Mouse (Mus musculus) heart, postnatal 0 days (tissue): ENCODE measurements around the gene Atp5e. TPM values are rescaled to one million over a fixed set of nuclear protein-coding genes. Genes with fewer than 3 reads are reported as not detected.
A peak's percentile ranks its signal among the peaks of the same experiment; 100 is the strongest.

Experiments used
- ATAC-seq: fragments of 200-750 bp; cut with Nextera tagmentation; 2 replicates; pipeline ENCODE4 v1.8.0; 2017; ENCODE audit warnings: low read depth, moderate number of reproducible peaks, moderate library complexity; ENCODE audit not compliant: insufficient read depth
- DNase-seq: peaks from one replicate; pipeline ENCODE4 v3.0.0-alpha.2; 2016; ENCODE audit warnings: low spot score
- H3K27ac ChIP-seq: fragments of 300-500 bp; sonication (generic); 2 replicates; pipeline ENCODE4 v1.5.1; 2014; ENCODE audit warnings: low read depth, mild to moderate bottlenecking
- H3K27me3 ChIP-seq: fragments of 300-500 bp; sonication (generic); 2 replicates; pipeline ENCODE4 v1.6.1; 2014; ENCODE audit warnings: low read length, mixed read lengths; ENCODE audit not compliant: control insufficient read depth, insufficient read depth
- H3K36me3 ChIP-seq: fragments of 300-500 bp; sonication (generic); replicated peaks from 2 replicates; pipeline ENCODE4 v1.6.1; 2014; ENCODE audit warnings: low read length, mixed read lengths; ENCODE audit not compliant: control insufficient read depth, insufficient read depth
- H3K4me1 ChIP-seq: fragments of 300-500 bp; sonication (generic); 2 replicates; pipeline ENCODE4 v1.6.1; 2014; ENCODE audit warnings: antibody characterized with exemption; ENCODE audit not compliant: control insufficient read depth, insufficient read depth
- H3K4me2 ChIP-seq: fragments of 300-500 bp; sonication (generic); 2 replicates; pipeline ENCODE4 v1.6.1; 2014; ENCODE audit warnings: low read depth, mild to moderate bottlenecking, low read length, moderate library complexity
- H3K4me3 ChIP-seq: fragments of 300-500 bp; sonication (generic); 2 replicates; pipeline ENCODE4 v1.5.1; 2014; ENCODE audit warnings: low read depth, low read length
- H3K9ac ChIP-seq: fragments of 300-500 bp; sonication (generic); replicated peaks from 2 replicates; pipeline ENCODE4 v1.6.1; 2014; ENCODE audit warnings: low read depth, low read length, mixed read lengths
- H3K9me3 ChIP-seq: fragments of 300-500 bp; sonication (generic); replicated peaks from 2 replicates; pipeline ENCODE4 v1.6.1; 2016; ENCODE audit warnings: low read length; ENCODE audit not compliant: control insufficient read depth
- CTCF ChIP-seq: IDR thresholded peaks from 2 replicates; pipeline ENCODE4 v1.5.1; 2016; ENCODE audit warnings: antibody characterized with exemption, control low read depth, low read depth
- EP300 ChIP-seq: IDR thresholded peaks from 2 replicates; pipeline ENCODE4 v1.6.1; 2016; ENCODE audit warnings: antibody characterized with exemption, low read depth
- WGBS: fragments of 180-500 bp; shearing (Covaris S2); extraction: QIAGEN DNeasy Blood & Tissue Kit; methylation state at CpG from one replicate; pipeline ENCODE4 v1.1.7; 2014; 5-methylcytosine and 5-hydroxymethylcytosine counted together
- polyA plus RNA-seq: library from polyadenylated mRNA; unstranded; fragments of >200 nt; fragmentation: Nextera tagmentation; extraction: Ambion mirVana; gene quantifications from 2 replicates; pipeline ENCODE4 v1.2.1, GENCODE M21; 2015
- total RNA-seq: library from RNA; depleted of rRNA; stranded (reverse); fragments of >200 nt; gene quantifications from 2 replicates; pipeline ENCODE4 v1.2.3, GENCODE M21; 2014; ENCODE audit warnings: low replicate concordance

Atp5e gene
- total and polyA plus RNA-seq, 2 experiments from 2014 or later = 1,121 to 2,030 TPM

DNA sequence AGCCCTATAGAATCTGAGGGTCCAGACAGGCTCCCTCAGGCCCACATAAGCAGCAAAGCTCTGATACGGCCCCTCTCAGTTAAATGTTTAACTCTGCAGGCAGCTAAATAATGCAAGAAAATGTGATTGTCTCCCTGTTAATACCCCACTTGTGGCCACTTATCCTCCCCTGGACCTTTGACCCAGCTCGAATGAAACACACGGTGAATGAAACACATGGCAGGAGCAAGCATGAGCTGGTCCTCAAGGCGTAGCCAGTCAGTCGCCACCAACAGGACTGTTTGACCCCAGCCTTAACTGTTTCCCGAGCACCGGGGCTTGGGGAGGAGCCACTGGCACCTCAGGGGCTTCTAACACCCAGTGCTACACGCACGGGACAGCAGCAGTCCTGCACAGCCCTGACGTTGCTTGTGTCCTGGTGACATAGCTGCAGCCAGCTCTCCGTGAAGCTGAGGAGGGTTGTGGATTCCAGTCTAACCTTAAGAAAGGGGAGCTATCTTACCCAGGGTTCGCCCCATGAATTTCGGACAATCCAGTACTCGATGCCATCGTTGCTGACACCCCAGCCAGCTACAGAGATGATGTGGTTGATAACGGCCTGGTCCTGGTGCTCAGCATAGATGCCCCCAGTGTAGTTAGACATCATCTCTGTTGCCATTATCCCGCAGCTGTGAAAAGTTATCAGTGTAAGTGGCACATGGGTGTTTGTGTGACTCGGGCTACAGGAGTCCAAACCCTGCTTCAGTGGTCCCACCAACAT, 35.6 kb downstream of the Atp5e start:
- Histone ChIP-seq H3K36me3 (peaks cover 57% of the 10 kb centered on the region), H3K4me3 (no peak overlapping the region), H3K4me1 (no peaks in the 10 kb centered on the region), H3K9ac (no peak overlapping the region), H3K9me3 (no peaks in the 10 kb centered on the region), H3K27ac (no peak overlapping the region), H3K27me3 (no peaks in the 10 kb centered on the region), H3K4me2 (no peak overlapping the region)
- TF ChIP-seq CTCF (no peak), EP300 (no peak)
- DNase-seq (no peak), ATAC-seq (no peak)
- WGBS = 83% methylated on average over 18 of the region's 18 CpGs

DNA sequence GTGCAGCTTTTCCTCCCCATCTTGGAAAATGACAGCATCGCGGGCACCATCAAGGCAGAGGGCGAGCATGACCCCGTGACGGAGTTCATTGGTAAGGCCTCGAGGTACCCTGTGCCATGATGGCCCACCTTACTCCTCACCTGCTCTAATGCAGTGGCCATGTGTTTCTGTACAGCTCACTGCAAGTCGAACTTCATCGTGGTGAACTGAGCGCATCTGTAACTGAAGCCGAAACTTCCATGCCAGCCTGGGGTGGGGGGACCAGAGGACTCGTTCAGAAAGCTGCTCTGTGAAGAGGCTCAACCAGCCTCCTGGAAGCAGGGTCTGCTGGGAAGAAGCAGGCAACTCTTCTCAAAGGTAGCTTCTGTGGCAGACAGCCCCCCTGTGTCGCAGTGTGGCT, 37.0 kb downstream of the Atp5e start:
- no peaks in the 10 kb centered on the region for H3K27me3 ChIP-seq
- 92% methylated on average over 12 of the region's 12 CpGs for WGBS

DNA sequence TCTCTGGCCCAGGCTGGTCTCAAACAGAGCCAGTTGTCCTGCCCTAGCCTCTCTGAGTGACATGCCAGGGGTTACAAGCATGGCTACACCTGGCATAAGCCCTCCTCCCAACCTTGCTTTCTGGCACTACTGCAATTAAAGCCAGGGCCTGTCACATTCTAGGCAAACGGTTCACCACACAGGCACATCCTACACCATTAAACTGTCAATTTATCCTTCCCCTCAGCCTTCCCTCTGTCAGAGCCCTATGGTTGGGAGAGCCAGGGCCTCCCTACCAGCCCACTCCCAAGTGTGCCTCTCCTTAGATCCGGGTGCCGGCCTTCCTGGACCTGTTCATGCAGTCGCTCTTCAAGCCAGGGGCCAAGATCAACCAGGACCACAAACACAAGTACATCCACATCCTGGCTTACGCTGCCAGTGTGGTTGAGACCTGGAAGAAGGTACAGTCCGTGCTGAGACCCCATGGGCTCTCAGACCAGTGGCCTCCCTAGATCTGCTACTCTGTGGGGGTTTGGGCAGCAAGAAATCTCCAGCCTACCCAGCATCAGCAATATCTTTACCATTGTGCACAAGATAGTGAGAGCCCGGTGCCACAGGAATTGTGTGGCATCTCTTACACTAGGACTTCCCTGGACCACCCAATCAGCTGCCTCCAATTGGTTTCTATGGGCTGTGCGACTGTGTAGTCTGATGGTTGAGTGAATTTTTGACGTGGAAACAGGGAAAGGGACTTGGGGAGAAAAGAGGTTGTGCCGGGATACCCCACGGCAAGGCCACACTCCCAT, 39.4 kb downstream of the Atp5e start:
- H3K36me3 ChIP-seq = peaks cover 80% of the 10 kb centered on the region
- no peak overlapping the region for H3K9ac ChIP-seq
- WGBS = 86% methylated on average over 11 of the region's 11 CpGs
- no peaks in the 10 kb centered on the region for H3K27me3 ChIP-seq
- no peak overlapping the region for H3K27ac ChIP-seq
- H3K9me3 ChIP-seq = no peaks in the 10 kb centered on the region
- DNase-seq = no peak
- no peak for TF ChIP-seq CTCF
- TF ChIP-seq EP300 = no peak
- no peaks in the 10 kb centered on the region for H3K4me1 ChIP-seq
- no peak for ATAC-seq
- no peak overlapping the region for H3K4me3 ChIP-seq
- no peak overlapping the region for H3K4me2 ChIP-seq

More for the DNA sequence above, 37.0 kb downstream of the Atp5e start:
- Histone ChIP-seq H3K9me3 (no peaks in the 10 kb centered on the region), H3K4me2 (no peak overlapping the region), H3K27ac (no peak overlapping the region), H3K9ac (no peak overlapping the region), H3K36me3 (peaks cover 71% of the 10 kb centered on the region), H3K4me3 (no peak overlapping the region), H3K4me1 (no peaks in the 10 kb centered on the region)
- DNase-seq = no peak
- no peak for ATAC-seq
- TF ChIP-seq CTCF (no peak), EP300 (no peak)

DNA sequence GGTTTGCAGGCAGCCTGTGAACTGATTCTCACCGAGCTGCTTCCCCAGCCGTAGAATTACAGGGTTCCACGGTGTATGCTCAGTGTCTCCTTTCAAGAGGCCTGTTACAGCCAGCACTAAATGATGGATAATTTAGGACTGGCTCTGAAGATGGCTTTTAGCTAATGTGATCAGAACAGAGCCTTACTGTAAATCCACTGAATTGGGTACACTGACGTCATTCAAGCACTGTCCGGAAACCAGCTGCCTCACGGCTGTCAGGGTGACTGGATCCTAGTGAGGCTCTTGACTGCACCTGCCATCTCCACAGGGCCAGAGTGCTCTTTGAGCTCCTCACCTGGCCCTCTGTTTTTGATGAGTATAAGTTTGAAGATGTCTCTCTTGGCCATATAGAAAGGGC, 42.8 kb downstream of the Atp5e start:
- no peak overlapping the region for H3K9ac ChIP-seq
- H3K4me3 ChIP-seq = no peak overlapping the region
- 84% methylated on average over 6 of the region's 6 CpGs for WGBS
- ATAC-seq (no peak), DNase-seq (no peak)
- H3K9me3 ChIP-seq = no peaks in the 10 kb centered on the region
- peaks cover 50% of the 10 kb centered on the region for H3K36me3 ChIP-seq
- no peaks in the 10 kb centered on the region for H3K27me3 ChIP-seq
- H3K4me1 ChIP-seq = peaks cover 7% of the 10 kb centered on the region
- H3K4me2 ChIP-seq = no peak overlapping the region
- TF ChIP-seq CTCF = no peak
- TF ChIP-seq EP300 = no peak
- H3K27ac ChIP-seq = no peak overlapping the region

DNA sequence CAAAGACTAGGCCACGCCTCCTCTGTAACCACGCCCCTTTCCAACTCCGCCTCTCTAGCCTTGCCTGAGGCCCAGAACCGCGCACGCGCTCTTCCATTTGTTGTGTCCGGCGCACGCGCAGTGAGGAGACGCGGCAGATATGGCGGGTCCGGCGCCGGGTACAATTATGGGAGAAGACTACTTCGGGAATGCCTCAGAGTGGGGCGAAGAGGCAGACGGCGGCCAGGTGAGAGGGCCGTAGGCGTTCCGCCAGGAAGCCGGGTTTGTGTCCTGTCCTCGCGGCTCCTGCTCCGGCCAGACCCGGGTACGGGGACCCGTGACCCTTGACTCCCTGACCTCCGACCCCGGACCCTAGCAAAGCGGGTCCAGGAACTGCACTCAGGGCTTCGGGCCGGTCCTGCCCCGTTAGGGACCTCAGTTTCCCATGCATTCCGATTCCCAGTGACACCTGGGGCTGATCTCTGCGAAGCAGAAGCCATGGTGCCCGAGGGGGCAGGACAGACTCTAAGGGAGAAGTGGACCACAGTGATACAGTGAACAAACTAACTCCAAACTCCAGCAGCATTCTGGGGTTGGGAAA, 48.1 kb downstream of the Atp5e start, which contains the start of gene Nelfcd:
Gene Nelfcd, plus strand, starts transcription at position 74 of the 580 bp plus-strand sequence.
- ATAC-seq = peak; percentile 99
- no peaks in the 10 kb centered on the region for H3K27me3 ChIP-seq
- peak within 1 kb of the TSS; percentile 98 for H3K4me3 ChIP-seq
- TF ChIP-seq EP300 = no peak
- no peaks in the 10 kb centered on the region for H3K36me3 ChIP-seq
- H3K9ac ChIP-seq = peak within 1 kb of the TSS; percentile 90
- peak; percentile 98 for DNase-seq
- no peaks in the 10 kb centered on the region for H3K9me3 ChIP-seq
- peak within 1 kb of the TSS; percentile 96 for H3K4me2 ChIP-seq
- H3K4me1 ChIP-seq = peaks cover 10% of the 10 kb centered on the region
- under 1% methylated on average over 40 of the region's 40 CpGs for WGBS
- peak within 1 kb of the TSS; percentile 72 for H3K27ac ChIP-seq
